Mouse (Mus musculus) kidney, embryonic 14.5 days (tissue): Measurements from ENCODE around the gene Rps6ka2. TPM values are rescaled to one million over a fixed set of nuclear protein-coding genes. Genes with fewer than 3 reads are reported as not detected.
A peak's percentile ranks its signal among the peaks of the same experiment; 100 is the strongest.
"Not testable (repeated sequence)": the region's sequence is repeated elsewhere in the genome, so short reads cannot be mapped to it uniquely, and the experiment has no call there.

Experiments used
- ATAC-seq: fragments of 200-750 bp; cut with Nextera tagmentation; 2 replicates; pipeline ENCODE4 v1.8.0; 2017; ENCODE audit warnings: moderate number of reproducible peaks, mild to moderate bottlenecking, moderate TSS enrichment, moderate library complexity; ENCODE audit not compliant: low FRiP score, low TSS enrichment
- H3K27ac ChIP-seq: fragments of 300-500 bp; sonication (generic); 2 replicates; pipeline ENCODE4 v1.5.1; 2014; ENCODE audit warnings: low read depth, mild to moderate bottlenecking, low read length, moderate library complexity, mixed read lengths
- H3K27me3 ChIP-seq: fragments of 300-500 bp; sonication (generic); 2 replicates; pipeline ENCODE4 v1.6.1; 2014; ENCODE audit warnings: mild to moderate bottlenecking, low read length; ENCODE audit not compliant: control insufficient read depth, insufficient read depth
- H3K36me3 ChIP-seq: fragments of 300-500 bp; sonication (generic); 2 replicates; pipeline ENCODE4 v1.6.1; 2014; ENCODE audit warnings: low read length, mixed read lengths; ENCODE audit not compliant: control insufficient read depth, insufficient read depth
- H3K4me1 ChIP-seq: fragments of 300-500 bp; sonication (generic); 2 replicates; pipeline ENCODE4 v1.6.1; 2014; ENCODE audit warnings: low read length, mixed read lengths; ENCODE audit not compliant: control insufficient read depth, insufficient read depth
- H3K4me2 ChIP-seq: fragments of 300-500 bp; sonication (generic); replicated peaks from 2 replicates; pipeline ENCODE4 v1.6.1; 2014; ENCODE audit warnings: low read depth, mild to moderate bottlenecking, low read length
- H3K4me3 ChIP-seq: fragments of 300-500 bp; sonication (generic); 2 replicates; pipeline ENCODE4 v1.5.1; 2014; ENCODE audit warnings: mild to moderate bottlenecking, low read length
- H3K9ac ChIP-seq: fragments of 300-500 bp; sonication (generic); 2 replicates; pipeline ENCODE4 v1.6.1; 2014; ENCODE audit warnings: low read depth, mild to moderate bottlenecking, low read length, moderate library complexity
- H3K9me3 ChIP-seq: fragments of 300-500 bp; sonication (generic); 2 replicates; pipeline ENCODE4 v1.6.1; 2016; ENCODE audit warnings: low read length; ENCODE audit not compliant: control insufficient read depth
- WGBS: fragments of 180-500 bp; shearing (Covaris S2); extraction: QIAGEN DNeasy Blood & Tissue Kit; methylation state at CpG from one replicate; pipeline ENCODE4 v1.1.7; 2014; 5-methylcytosine and 5-hydroxymethylcytosine counted together
- polyA plus RNA-seq: library from polyadenylated mRNA; unstranded; fragments of >200 nt; fragmentation: Nextera tagmentation; extraction: Ambion mirVana; gene quantifications from 2 replicates; pipeline ENCODE4 v1.2.1, GENCODE M21; 2014

The Rps6ka2 gene
- polyA plus RNA-seq: 18.3 and 30.7 TPM in 2 replicates

DNA sequence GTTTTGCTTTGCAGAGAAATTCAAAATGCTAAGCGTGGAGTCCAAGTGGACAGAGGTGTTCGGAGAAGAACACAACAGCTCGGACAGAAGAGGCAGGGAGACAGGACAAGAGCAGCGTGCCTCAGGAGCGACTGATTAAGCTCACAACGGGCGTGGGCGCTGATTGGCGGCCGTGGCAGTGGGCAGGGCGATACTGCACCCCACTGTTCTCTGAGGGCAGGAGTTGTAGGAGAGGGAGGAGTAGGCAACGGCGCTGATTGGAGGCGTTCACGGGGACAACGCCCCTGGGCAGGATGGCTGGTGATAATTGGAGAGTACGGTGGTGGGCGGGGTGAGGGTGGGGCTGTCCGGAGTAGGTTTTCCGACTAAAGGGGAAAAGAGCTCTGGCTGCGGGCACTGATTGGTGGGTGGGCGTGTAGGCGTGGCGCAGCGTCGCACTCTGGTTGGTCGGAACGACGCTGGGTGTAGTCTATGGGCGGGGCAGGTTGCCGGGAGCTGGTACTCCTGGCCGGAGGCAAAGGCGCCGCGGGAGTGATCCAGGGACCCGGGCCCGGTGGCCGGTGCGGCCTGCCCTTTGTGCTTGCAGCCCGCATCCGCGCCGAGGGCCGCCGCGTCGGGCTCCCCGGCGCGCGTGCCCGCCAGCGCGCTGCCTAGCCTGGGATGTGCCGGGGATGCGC is at the start of gene Rps6ka2:
Gene Rps6ka2, plus strand, starts transcription at position 489 of the 677 bp plus-strand sequence.
- peak within 1 kb of the TSS; percentile 88 for H3K4me3 ChIP-seq
- no peaks in the 10 kb centered on the region for H3K27me3 ChIP-seq
- WGBS: 0% methylated on average over 55 of the region's 56 CpGs
- H3K36me3 ChIP-seq: no peaks in the 10 kb centered on the region
- no peaks in the 10 kb centered on the region for H3K9me3 ChIP-seq
- peak within 1 kb of the TSS; percentile 90 for H3K27ac ChIP-seq
- peak within 1 kb of the TSS; percentile 80 for H3K9ac ChIP-seq
- peak within 1 kb of the TSS; percentile 90 for H3K4me2 ChIP-seq
- ATAC-seq: peak; percentile 99
- H3K4me1 ChIP-seq: peaks cover 12% of the 10 kb centered on the region; the same call in 1 of the 2 replicates

DNA sequence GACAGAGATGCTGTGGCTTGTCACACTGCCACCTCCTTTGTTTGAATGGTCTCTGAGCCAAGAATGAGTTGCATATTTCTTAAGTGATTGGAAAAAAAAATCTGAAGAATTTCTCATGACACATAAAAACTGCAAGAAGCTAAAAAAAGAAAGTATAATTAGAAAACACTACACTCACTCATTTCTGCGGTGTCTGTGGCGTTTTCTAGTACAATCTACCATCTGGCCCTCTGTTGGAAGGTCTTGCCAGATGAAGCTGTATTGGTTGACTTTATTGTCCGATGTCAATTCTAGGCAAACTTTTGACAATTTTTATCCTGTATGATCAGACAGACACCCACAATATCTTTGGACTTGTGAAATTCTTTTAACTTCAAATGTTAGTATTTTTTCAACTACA is 49.1 kb upstream of the Rps6ka2 start:
- not testable (repeated sequence) for ATAC-seq, H3K36me3 ChIP-seq, H3K27ac ChIP-seq, H3K4me3 ChIP-seq, H3K9me3 ChIP-seq, H3K9ac ChIP-seq, H3K27me3 ChIP-seq, H3K4me1 ChIP-seq, H3K4me2 ChIP-seq
- 91% methylated on average over 3 of the region's 3 CpGs for WGBS

DNA sequence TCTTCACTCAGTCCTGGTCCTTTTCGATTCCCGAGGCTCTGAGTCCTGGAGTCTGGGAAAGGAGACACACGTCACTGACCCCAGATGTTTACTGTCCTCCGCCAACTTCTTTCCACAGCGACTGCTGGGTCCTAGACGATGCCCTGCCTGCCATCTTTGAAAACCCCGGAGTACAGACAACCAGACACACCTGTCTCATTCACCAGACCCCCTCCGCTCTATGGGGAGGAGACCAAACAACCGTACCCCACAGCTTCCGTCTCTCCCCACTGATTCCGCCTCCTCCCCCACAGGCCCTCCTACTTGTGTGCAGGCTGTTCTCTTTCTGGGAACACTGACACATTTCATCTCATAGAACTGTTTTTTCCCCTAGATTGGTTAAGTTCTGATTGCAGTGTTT is 47.4 kb upstream of the Rps6ka2 start:
- peak; percentile 60; the same call in 1 of the 2 replicates for ATAC-seq
- WGBS: 34% methylated on average over 11 of the region's 11 CpGs

DNA sequence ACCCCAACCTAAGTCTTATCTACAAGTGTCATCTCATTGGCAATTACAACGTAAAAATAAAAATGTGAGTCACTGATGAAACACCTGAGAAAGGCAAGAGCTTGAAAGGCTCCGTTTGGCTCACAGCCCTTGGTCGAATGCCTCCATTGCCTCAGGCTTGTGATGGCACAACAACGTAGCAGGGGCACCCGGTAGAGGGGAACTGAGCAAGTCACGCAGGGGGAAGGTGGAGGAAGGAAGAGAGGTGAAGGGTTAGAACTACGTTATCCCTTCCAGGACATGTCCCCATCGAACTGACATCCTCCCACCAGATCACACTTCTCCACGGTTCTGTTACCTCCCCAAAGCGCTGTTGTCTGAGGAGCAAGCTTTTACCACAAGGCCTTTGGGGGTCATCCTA is 43.4 kb upstream of the Rps6ka2 start:
- H3K9ac ChIP-seq, ATAC-seq, H3K27me3 ChIP-seq, H3K9me3 ChIP-seq, H3K4me3 ChIP-seq, H3K4me2 ChIP-seq, H3K36me3 ChIP-seq, H3K4me1 ChIP-seq, H3K27ac ChIP-seq: not testable (repeated sequence)
- 29% methylated on average over 7 of the region's 10 CpGs for WGBS

More for the DNA sequence above, 47.4 kb upstream of the Rps6ka2 start:
- not testable (repeated sequence) for H3K27me3 ChIP-seq, H3K9me3 ChIP-seq, H3K27ac ChIP-seq, H3K4me2 ChIP-seq, H3K9ac ChIP-seq, H3K4me3 ChIP-seq, H3K36me3 ChIP-seq, H3K4me1 ChIP-seq

DNA sequence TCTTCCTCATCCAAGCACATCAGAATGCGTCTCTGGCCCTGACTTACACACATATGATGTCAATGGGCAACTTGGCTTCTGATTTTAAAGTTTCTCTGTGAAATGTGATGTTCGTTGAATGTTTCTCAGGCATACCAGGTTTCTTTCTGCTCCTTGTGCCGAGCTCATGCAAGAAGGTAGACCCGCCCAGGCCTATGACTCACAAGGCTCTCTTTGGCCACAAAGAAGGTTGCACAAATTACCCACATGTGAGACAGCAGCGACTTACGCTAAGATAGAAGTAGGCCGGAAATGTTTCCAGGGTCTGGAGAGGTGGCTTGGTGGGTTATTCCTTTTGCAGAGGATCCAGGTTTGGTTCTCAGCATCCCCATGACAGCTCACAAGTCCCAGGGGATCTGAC is 35.9 kb upstream of the Rps6ka2 start:
- not testable (repeated sequence) for H3K27ac ChIP-seq, H3K4me3 ChIP-seq, H3K27me3 ChIP-seq, H3K9me3 ChIP-seq, H3K4me2 ChIP-seq, H3K4me1 ChIP-seq, H3K9ac ChIP-seq, H3K36me3 ChIP-seq, ATAC-seq
- WGBS: no CpG with 5 or more reads among the region's 7 CpGs

DNA sequence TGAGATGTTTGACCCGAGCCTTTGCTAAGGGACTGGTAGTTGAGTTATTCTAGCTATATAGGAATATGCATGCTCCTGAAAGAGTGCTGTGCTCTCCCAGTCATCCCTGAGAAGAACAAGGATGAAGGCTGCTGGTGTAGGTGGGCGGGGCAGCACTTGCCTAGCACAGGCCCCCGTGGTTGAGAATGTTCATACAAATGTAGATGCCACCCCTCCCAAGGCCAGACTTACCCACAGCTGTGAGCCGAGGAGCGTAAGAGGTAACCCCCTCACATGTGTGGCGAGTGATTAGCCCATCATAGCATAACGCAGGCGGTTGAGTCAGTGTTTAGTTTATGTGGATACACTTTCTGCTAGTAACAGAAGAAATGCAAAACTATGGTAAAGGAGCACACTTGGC is 34.6 kb upstream of the Rps6ka2 start:
- H3K4me1 ChIP-seq, H3K36me3 ChIP-seq, H3K9ac ChIP-seq, H3K27me3 ChIP-seq, H3K27ac ChIP-seq, H3K9me3 ChIP-seq, ATAC-seq, H3K4me3 ChIP-seq, H3K4me2 ChIP-seq: not testable (repeated sequence)
- WGBS: 86% methylated on average over 7 of the region's 8 CpGs

DNA sequence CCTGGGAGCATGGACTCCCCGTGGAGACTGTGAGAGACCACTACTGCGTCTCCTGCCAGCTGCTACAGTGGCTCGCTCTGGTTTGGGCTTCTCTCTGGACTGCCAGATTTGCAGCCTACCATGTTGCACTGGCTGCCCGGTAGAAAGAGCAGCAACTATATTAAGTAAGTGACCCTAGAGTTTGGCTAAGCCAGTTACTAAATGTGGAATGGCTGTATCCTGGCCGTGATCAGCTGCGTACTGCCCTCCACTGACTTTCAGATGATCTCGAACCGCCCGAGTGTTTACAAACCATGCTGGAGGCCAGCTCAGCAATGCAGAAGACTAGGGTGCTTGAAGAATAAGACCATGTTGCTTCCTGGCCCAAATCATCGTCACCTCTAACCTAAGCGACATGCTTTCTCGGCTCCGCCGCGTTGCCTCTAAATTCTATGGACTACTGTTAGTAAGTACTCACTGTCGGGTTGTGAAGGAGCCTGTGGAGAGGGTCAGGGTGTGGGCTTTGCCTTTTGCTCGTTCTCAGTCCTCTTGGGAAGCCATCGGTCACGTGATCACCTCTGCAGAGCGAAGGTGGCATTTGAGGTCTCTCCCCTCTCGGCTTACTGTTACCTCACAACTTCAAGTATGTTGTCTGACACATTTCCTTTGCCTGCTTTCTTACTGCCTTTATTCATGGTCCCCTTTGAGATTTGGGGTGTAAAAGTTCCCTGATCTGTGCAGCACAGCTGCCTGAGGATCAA is 31.6 kb upstream of the Rps6ka2 start:
- ATAC-seq: no peak
- WGBS: 84% methylated on average over 21 of the region's 21 CpGs
- no peak overlapping the region for H3K27ac ChIP-seq

DNA sequence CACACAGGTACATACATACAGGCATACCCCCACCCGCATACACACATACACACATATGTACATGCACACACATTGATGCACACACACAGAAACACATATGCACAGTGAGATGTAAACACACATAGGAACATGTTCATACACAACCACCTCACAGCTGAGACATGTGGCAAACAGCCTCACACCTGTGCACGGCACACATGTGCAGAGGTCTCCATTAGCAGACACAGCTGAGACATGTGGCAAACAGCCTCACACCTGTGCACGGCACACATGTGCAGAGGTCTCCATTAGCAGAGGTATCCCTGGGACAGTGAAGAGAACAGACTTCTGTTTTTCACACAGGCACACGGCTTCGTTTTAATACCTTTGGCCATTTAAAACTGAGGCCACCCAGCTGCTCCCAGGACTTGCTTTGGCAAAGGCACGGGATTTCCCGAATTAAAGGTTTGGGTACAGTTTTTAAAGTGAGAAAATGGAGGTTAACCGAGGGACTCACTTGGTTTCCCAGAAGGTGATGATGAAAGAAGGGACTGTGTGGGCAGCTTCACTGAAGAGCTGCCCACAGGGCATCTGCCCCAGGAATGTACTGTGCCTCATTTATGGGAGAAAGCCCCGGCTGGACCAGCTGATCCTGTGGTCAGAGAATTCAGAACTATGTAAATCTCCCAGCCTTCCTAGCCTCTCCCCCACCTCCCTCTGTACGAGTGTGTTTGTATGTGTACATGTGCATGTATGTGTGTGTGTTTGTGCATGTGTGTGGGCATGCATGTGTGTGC is 29.3 kb upstream of the Rps6ka2 start:
- Histone ChIP-seq H3K9ac (no peak overlapping the region), H3K4me1 (no peaks in the 10 kb centered on the region), H3K4me2 (no peak overlapping the region), H3K27me3 (no peaks in the 10 kb centered on the region), H3K27ac (no peak overlapping the region), H3K36me3 (no peaks in the 10 kb centered on the region), H3K4me3 (no peak overlapping the region), H3K9me3 (no peaks in the 10 kb centered on the region)
- ATAC-seq: no peak
- WGBS: 84% methylated on average over 10 of the region's 10 CpGs

More for the DNA sequence above, 31.6 kb upstream of the Rps6ka2 start:
- Histone ChIP-seq H3K9ac (no peak overlapping the region), H3K4me2 (no peak overlapping the region), H3K9me3 (no peaks in the 10 kb centered on the region), H3K4me3 (no peak overlapping the region), H3K36me3 (no peaks in the 10 kb centered on the region), H3K4me1 (no peaks in the 10 kb centered on the region), H3K27me3 (no peaks in the 10 kb centered on the region)

DNA sequence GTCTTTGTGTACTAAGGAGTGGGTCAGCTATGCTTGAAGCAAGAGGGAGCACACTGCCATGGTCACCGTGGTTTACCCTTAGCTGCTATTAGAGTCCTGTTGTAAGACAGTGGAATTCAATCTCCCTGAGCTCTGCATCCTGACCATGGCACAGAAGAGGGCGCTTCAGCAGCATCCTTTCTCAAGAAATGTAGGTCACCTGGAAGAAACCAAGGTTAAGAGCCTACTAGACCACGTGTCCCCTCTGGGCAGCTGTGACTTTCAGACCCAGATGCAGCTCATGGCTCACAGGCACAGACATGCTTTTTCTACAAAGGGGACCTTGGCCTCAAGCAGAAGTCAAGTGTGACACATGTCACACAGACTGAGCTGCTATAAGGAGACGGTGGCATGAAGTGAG is 27.5 kb upstream of the Rps6ka2 start:
- Histone ChIP-seq H3K4me3 (no peak overlapping the region), H3K9me3 (no peaks in the 10 kb centered on the region), H3K36me3 (no peaks in the 10 kb centered on the region), H3K4me1 (no peaks in the 10 kb centered on the region), H3K27me3 (no peaks in the 10 kb centered on the region), H3K4me2 (no peak overlapping the region), H3K9ac (no peak overlapping the region), H3K27ac (no peak overlapping the region)
- no peak for ATAC-seq
- WGBS: 52% methylated on average over 4 of the region's 4 CpGs
